Mouse (Mus musculus): ENCODE measurements around the gene Snap47. TPM values are rescaled to one million over a fixed set of nuclear protein-coding genes. Genes with fewer than 3 reads are reported as not detected.

The Snap47 gene
- polyA plus RNA-seq, 1 experiment from 2014 or later, result 695 TPM

DNA sequence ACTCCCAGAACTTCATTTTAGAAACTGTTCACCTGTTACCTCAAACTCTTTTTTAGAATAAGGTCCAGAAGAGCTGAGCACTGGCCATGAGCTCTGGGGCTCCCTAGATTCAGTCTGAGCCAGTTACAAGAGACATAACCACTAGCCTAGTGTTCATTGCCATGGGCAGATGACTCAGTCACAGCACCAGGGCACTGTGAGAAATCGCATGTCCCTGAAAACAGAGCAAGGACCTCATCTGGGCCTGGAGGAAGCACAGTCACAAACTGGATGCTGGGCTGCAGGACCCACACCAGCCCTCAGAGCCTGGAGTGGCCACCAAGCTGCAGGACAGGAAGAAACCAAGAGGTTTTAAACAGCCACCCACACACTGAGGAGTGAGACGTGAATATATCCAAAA, 40.1 kb downstream of the Snap47 start:
- no peak overlapping the region for H3K9ac ChIP-seq (replicated peaks; ENCODE audit: low read depth, low read length)
- no peak for ATAC-seq (ENCODE audit: low read depth)
- H3K4me2 ChIP-seq (ENCODE audit: low read depth, low read length), result no peak overlapping the region
- H3K27me3 ChIP-seq (ENCODE audit: control insufficient read depth, insufficient read depth, low read length), result no peaks in the 10 kb centered on the region
- H3K9me3 ChIP-seq (ENCODE audit: control insufficient read depth, low read length), result no peaks in the 10 kb centered on the region
- no peak overlapping the region for H3K4me3 ChIP-seq (ENCODE audit: low read depth, low read length)
- H3K36me3 ChIP-seq (ENCODE audit: control insufficient read depth, insufficient read depth, low read length), result peaks cover 24% of the 10 kb centered on the region
- H3K27ac ChIP-seq (ENCODE audit: low read depth, low read length), result no peak overlapping the region
- WGBS, result 88% methylated on average over 2 of the region's 2 CpGs
- H3K4me1 ChIP-seq (ENCODE audit: control insufficient read depth, insufficient read depth, low read length), result no peaks in the 10 kb centered on the region

DNA sequence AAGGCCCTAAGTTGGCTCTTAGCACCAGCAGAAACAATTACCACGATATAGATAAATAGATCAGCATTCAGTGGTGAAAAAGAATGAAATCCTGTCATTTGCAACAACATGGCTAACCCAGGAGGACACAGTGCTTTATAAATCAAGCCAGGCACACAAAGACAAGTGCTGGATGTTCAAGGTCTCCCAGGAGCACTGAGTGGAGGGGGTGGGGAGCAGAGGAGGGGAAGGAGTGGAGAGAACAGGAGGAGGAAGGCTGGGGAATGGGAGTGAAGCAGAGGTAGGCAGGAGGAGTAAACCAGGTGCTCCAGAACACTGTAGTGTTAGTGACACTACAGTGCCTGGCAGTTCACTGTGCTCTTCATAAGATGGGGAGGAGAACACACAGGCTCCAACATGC, 45.2 kb downstream of the Snap47 start:
- Histone ChIP-seq H3K4me3 (ENCODE audit: low read depth, low read length) (no peak overlapping the region), H3K36me3 (ENCODE audit: control insufficient read depth, insufficient read depth, low read length) (peaks cover 19% of the 10 kb centered on the region), H3K4me1 (ENCODE audit: control insufficient read depth, insufficient read depth, low read length) (no peaks in the 10 kb centered on the region), H3K27ac (ENCODE audit: low read depth, low read length) (no peak overlapping the region), H3K9me3 (ENCODE audit: control insufficient read depth, low read length) (no peaks in the 10 kb centered on the region), H3K4me2 (ENCODE audit: low read depth, low read length) (no peak overlapping the region), H3K9ac (replicated peaks; ENCODE audit: low read depth, low read length) (no peak overlapping the region), H3K27me3 (ENCODE audit: control insufficient read depth, insufficient read depth, low read length) (no peaks in the 10 kb centered on the region)
- no peak for ATAC-seq (ENCODE audit: low read depth)
- 55% methylated on average over 1 of the region's 1 CpGs for WGBS

DNA sequence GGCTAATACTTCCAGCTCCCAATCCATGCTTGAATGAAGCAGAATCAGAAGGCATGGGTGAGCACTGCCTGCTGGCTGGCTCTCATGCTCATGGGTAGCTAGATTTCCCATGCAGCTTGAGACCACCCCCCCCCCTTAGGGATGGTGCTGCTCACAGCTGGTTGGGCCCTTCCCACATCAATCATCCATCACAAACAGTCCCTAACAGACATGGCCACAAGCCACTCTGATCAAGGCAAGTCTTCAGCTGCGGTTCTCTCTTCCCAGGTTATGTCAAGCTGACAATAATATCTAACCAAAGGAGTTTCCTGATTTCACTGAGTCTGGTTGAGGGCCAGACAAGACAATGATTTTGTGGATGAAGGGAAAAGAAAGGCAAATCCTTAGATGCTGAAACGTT, 50.1 kb downstream of the Snap47 start:
- Histone ChIP-seq H3K27me3 (ENCODE audit: control insufficient read depth, insufficient read depth, low read length) (no peaks in the 10 kb centered on the region), H3K9me3 (ENCODE audit: control insufficient read depth, low read length) (no peaks in the 10 kb centered on the region), H3K4me1 (ENCODE audit: control insufficient read depth, insufficient read depth, low read length) (no peaks in the 10 kb centered on the region), H3K36me3 (ENCODE audit: control insufficient read depth, insufficient read depth, low read length) (peaks cover under 1% of the 10 kb centered on the region), H3K4me2 (ENCODE audit: low read depth, low read length) (no peak overlapping the region), H3K27ac (ENCODE audit: low read depth, low read length) (no peak overlapping the region), H3K4me3 (ENCODE audit: low read depth, low read length) (no peak overlapping the region), H3K9ac (replicated peaks; ENCODE audit: low read depth, low read length) (no peak overlapping the region)
- ATAC-seq (ENCODE audit: low read depth), result no peak
- WGBS, result 79% methylated on average over 2 of the region's 2 CpGs

DNA sequence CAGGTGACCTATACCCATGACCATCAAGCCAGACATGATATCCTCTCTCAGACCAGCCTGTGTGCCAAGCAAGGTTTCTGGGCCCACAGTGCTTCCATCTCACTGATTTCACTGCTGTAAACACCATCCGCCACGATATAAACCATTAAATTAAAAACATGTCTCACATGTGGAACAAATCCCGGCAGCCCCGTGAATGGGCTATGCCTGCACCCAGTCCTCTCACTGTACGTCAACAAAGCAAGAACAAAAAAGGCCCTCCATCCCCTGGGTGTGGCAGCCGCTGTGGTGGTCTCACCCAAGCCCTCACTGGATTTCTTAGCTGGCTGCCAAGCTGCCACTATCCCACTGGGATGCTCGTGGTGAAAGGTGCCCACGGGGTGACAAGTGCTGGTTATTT, 51.2 kb downstream of the Snap47 start:
- Histone ChIP-seq H3K4me1 (ENCODE audit: control insufficient read depth, insufficient read depth, low read length) (no peaks in the 10 kb centered on the region), H3K4me2 (ENCODE audit: low read depth, low read length) (no peak overlapping the region), H3K9me3 (ENCODE audit: control insufficient read depth, low read length) (no peaks in the 10 kb centered on the region), H3K27me3 (ENCODE audit: control insufficient read depth, insufficient read depth, low read length) (no peaks in the 10 kb centered on the region), H3K4me3 (ENCODE audit: low read depth, low read length) (no peak overlapping the region), H3K36me3 (ENCODE audit: control insufficient read depth, insufficient read depth, low read length) (no peaks in the 10 kb centered on the region), H3K27ac (ENCODE audit: low read depth, low read length) (no peak overlapping the region), H3K9ac (replicated peaks; ENCODE audit: low read depth, low read length) (no peak overlapping the region)
- no peak for ATAC-seq (ENCODE audit: low read depth)
- 80% methylated on average over 8 of the region's 8 CpGs for WGBS

DNA sequence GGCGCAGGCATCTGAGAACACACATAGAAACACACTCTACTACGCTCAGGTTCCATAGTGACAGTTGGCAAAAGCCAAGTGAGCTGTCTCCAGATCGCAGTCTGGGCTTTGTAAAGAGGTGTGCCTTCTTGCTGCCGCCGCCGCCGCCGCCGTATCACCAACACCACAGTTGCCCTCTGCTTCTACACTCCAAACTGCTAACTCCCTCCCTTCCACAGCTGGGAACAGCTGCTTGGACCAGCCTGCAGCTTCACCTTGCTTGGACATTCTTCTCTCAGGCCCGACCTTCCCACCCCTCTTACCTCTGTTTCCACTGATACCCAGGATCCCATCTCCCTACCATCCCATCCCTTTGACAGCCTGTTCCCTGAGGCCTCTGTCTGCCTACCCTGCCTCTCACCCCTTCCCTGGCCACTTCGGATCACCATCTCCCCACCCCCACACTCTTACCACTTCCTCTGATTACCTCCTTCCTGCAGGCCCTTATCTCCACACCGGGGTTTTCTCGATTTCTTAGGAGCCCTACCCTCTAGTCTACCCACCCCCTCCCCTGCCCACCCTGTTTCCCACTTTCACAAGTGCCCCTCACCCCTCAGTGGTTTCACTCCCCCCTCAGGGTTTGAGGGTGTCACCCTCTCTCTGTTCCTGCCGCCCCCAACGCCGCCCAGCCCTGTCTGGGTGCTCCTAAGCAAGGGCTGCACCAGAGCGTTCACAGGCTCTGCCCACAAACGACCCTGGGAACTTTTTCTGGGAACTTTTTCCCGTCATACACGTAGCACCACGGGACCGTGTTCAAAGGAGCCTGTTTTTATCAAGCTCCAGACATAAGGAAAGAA, 53.2 kb downstream of the Snap47 start:
- WGBS, result 68% methylated on average over 22 of the region's 22 CpGs
- Histone ChIP-seq H3K4me2 (ENCODE audit: low read depth, low read length) (no peak overlapping the region), H3K4me1 (ENCODE audit: control insufficient read depth, insufficient read depth, low read length) (no peaks in the 10 kb centered on the region), H3K27me3 (ENCODE audit: control insufficient read depth, insufficient read depth, low read length) (no peaks in the 10 kb centered on the region), H3K9me3 (ENCODE audit: control insufficient read depth, low read length) (no peaks in the 10 kb centered on the region), H3K4me3 (ENCODE audit: low read depth, low read length) (no peak overlapping the region), H3K9ac (replicated peaks; ENCODE audit: low read depth, low read length) (no peak overlapping the region), H3K36me3 (ENCODE audit: control insufficient read depth, insufficient read depth, low read length) (no peaks in the 10 kb centered on the region), H3K27ac (ENCODE audit: low read depth, low read length) (no peak overlapping the region)
- ATAC-seq (ENCODE audit: low read depth), result no peak

DNA sequence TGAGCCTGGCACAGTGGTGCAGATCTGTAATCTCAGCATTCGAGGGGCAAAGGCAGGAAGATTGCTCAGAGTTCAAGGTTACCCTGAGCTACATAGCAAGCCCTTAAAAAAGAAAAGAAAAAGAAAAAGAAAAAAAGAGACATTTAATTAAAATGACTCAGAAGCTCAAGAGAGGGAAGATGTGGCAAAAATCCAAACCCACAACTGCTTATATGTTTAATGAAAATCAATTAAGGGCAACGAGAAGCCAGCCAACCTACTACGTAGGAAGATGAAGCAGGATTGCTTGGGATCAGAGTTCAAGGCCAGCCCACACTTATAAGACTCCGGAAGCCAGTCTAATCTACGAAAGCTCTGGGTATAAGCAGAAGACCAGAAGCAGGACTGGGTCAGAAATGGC, 56.5 kb downstream of the Snap47 start:
- Histone ChIP-seq H3K9me3 (ENCODE audit: control insufficient read depth, low read length) (no peaks in the 10 kb centered on the region), H3K27me3 (ENCODE audit: control insufficient read depth, insufficient read depth, low read length) (no peaks in the 10 kb centered on the region), H3K4me2 (ENCODE audit: low read depth, low read length) (no peak overlapping the region), H3K9ac (replicated peaks; ENCODE audit: low read depth, low read length) (no peak overlapping the region), H3K27ac (ENCODE audit: low read depth, low read length) (no peak overlapping the region), H3K36me3 (ENCODE audit: control insufficient read depth, insufficient read depth, low read length) (no peaks in the 10 kb centered on the region), H3K4me3 (ENCODE audit: low read depth, low read length) (no peak overlapping the region), H3K4me1 (ENCODE audit: control insufficient read depth, insufficient read depth, low read length) (no peaks in the 10 kb centered on the region)
- 91% methylated on average over 5 of the region's 5 CpGs for WGBS
- no peak for ATAC-seq (ENCODE audit: low read depth)

DNA sequence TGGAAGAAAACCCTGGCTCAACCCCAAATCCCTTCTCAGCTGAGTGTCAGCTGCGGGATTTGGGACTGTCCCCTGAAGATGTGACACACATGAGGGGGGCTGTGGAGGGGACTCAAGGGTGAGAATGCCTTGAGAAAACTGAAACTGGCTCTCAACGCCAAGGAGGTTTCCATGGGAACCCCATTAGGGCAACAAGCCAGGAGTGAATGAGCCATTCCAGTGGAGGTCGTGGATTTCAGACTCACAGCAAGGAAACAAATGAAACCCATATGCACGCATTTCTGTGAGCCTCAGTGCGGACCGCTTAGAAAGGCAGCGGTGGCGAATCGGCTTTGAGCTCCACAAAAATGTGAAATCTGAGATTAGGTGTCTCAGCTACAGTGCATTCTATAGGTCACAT, 57.4 kb downstream of the Snap47 start:
- no peak overlapping the region; the same call in 1 of the 2 replicates for H3K27ac ChIP-seq (ENCODE audit: low read depth, low read length)
- no peaks in the 10 kb centered on the region for H3K27me3 ChIP-seq (ENCODE audit: control insufficient read depth, insufficient read depth, low read length)
- 38% methylated on average over 9 of the region's 9 CpGs for WGBS
- no peaks in the 10 kb centered on the region for H3K36me3 ChIP-seq (ENCODE audit: control insufficient read depth, insufficient read depth, low read length)
- no peak overlapping the region for H3K4me3 ChIP-seq (ENCODE audit: low read depth, low read length)
- no peaks in the 10 kb centered on the region for H3K9me3 ChIP-seq (ENCODE audit: control insufficient read depth, low read length)
- no peaks in the 10 kb centered on the region for H3K4me1 ChIP-seq (ENCODE audit: control insufficient read depth, insufficient read depth, low read length)
- ATAC-seq (ENCODE audit: low read depth), result peak; percentile 54; the same call in 1 of the 2 replicates
- H3K4me2 ChIP-seq (ENCODE audit: low read depth, low read length), result no peak overlapping the region
- no peak overlapping the region for H3K9ac ChIP-seq (replicated peaks; ENCODE audit: low read depth, low read length)

DNA sequence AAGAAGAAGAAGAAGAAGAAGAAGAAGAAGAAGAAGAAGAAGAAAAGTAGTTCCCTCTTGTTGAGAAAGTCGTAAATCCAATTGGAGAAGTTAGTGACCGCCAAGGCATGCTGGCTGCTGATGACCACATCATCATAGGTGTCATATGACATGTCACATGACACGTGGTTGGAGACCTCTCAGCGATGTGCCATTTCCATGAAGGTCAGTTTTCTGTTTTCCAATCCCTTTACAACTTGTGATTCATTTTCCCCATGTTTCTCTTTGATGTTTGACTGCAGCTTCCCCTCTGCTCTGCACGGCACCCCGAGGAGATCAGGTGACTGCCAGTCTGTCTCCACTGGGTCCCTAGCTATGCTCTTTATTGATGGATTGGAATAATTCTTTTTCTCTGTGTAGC, 58.7 kb downstream of the Snap47 start:
- H3K36me3 ChIP-seq (ENCODE audit: control insufficient read depth, insufficient read depth, low read length), result no peaks in the 10 kb centered on the region
- H3K27me3 ChIP-seq (ENCODE audit: control insufficient read depth, insufficient read depth, low read length), result no peaks in the 10 kb centered on the region
- H3K9me3 ChIP-seq (ENCODE audit: control insufficient read depth, low read length), result no peaks in the 10 kb centered on the region
- no peak for ATAC-seq (ENCODE audit: low read depth)
- H3K4me3 ChIP-seq (ENCODE audit: low read depth, low read length), result no peak overlapping the region
- no peak overlapping the region for H3K4me2 ChIP-seq (ENCODE audit: low read depth, low read length)
- H3K9ac ChIP-seq (replicated peaks; ENCODE audit: low read depth, low read length), result no peak overlapping the region
- no peak overlapping the region for H3K27ac ChIP-seq (ENCODE audit: low read depth, low read length)
- no peaks in the 10 kb centered on the region for H3K4me1 ChIP-seq (ENCODE audit: control insufficient read depth, insufficient read depth, low read length)
- 67% methylated on average over 6 of the region's 6 CpGs for WGBS

DNA sequence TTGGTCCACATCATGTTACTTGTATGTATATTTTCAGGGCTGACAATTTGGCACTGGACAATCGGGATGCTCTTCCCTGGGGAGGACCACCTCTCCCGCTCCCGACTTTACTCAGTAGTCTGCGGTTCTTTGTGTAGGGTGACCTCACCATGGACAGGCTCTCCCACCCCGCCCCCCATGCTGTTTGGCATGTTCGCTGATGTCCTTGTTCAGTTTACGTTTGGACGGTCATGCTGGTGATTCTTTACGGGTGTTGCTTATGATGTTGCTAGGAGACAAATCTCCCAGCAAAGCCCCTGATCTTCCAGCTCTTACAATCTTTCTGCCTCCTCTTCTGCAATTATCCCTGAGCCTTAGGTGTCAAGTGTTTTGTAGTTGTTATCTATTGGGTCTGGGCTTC, 60.5 kb downstream of the Snap47 start:
- H3K27me3 ChIP-seq (ENCODE audit: control insufficient read depth, insufficient read depth, low read length), result no peaks in the 10 kb centered on the region
- H3K9me3 ChIP-seq (ENCODE audit: control insufficient read depth, low read length), result no peaks in the 10 kb centered on the region
- H3K9ac ChIP-seq (replicated peaks; ENCODE audit: low read depth, low read length), result no peak overlapping the region
- no peaks in the 10 kb centered on the region for H3K36me3 ChIP-seq (ENCODE audit: control insufficient read depth, insufficient read depth, low read length)
- no peaks in the 10 kb centered on the region for H3K4me1 ChIP-seq (ENCODE audit: control insufficient read depth, insufficient read depth, low read length)
- ATAC-seq (ENCODE audit: low read depth), result no peak
- 52% methylated on average over 9 of the region's 9 CpGs for WGBS
- H3K4me3 ChIP-seq (ENCODE audit: low read depth, low read length), result no peak overlapping the region
- H3K27ac ChIP-seq (ENCODE audit: low read depth, low read length), result no peak overlapping the region
- H3K4me2 ChIP-seq (ENCODE audit: low read depth, low read length), result no peak overlapping the region

All from neural tube, embryonic 14.5 days (tissue).